Mouse (Mus musculus) T-helper 1 cell (primary cell): ENCODE data around the gene Cradd.

ENCODE experiments used
- in situ Hi-C: fragments of 300-600 bp; cut with MboI, MseI; formaldehyde crosslinking; loops from one replicate; pipeline ENCODE4 v1.15.1; 2025; ENCODE audit warnings: high pct_unique_total_duplicates

The Cradd gene

DNA sequence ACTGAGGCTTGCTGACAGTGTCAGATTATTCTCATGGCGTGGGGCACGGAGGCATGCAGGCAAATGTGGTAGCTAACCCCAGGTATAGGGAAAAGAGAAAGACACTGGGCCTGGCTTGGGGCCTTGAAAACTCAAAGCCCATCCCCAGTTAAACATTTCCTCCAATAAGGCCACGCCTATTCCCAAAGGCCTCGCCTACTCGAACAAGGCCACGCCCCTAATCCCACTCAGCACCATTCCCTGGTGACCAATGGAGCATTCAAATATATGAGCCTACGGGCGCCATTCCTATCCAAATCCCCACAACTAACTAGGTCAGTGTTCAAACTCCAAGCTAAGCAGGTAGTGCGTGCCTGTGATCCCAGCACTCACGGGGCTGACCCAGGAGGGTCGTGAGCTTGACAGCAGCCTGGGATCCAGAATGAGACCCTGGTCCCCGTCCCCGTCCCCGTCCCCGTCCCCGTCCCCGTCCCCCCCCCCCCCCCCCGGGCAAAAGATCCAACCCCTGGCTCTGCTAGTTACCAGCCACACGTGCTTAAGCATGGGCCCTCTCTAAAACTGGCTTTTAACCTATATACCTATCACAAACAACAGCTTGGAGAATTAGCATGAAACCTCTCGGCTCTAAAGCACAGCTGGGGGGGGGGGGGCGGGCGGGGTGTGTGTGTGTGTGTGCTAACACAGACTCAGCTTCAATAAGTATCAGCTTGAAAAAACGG, 78.8 kb downstream of the Cradd start:
- in situ Hi-C loops, result no loop called here

- in situ Hi-C loops, result no loop called here
Measured at GRCm38 (mm10) chr10:95239196-95240069, 84.5 kb downstream of the Cradd start.

DNA sequence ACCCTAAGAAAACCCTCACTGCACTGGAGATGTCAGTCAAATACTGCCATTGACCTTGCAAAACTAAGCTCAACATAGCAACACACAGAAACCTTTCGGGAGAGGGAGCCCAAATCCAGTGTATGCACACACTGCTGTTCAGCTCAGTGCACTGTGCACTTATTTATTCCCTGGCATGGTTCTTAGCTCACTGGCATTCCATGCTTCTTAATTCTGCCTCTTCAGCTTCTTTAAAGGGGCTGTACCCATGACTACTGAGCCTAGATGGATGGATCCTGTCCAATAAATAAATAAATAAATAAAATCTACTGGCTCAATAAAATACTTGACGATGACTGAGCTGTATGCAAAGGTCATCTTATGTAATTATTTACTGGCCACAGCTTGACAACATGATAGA, 85.3 kb downstream of the Cradd start:
- in situ Hi-C loops, result no loop called here

DNA sequence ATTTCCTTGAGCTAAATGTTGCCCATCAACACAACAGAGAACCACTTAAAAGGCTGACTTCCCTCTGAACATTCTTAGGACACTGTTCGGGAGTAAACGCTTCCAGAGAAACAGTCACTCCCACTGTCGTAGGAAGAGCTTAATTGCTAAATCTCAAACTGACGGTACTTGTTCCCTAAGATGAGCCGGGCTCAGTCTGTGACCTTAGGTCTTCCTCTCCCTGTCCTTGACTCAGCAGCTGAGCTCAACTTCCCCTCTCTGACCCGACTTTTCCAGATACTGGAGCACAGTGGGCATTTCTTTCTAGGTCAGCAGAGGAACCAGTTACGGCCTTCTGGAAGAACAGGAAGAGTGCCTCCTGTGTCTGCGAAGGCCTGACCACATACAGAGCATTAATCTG, 87.7 kb downstream of the Cradd start:
- in situ Hi-C loops, result no loop called here

DNA sequence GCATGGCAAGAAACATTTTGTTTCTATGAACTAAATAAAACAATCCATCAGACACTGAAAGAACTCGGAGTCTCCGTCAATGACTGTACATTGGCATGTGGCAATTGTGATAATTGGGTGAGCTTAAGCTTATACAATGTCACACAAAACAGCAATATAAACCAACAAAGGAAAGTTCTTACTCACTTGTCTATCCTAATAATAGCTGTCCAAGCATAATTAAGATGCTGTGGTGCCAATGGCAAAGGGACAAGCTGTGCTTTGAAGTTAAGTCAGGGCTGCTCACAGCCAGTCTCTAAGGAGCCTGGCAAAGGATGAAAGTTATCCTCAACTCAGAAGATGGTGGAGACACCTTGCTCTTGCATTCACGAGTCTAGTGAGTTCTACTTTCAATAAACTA, 89.3 kb downstream of the Cradd start:
- in situ Hi-C loops, result no loop called here

DNA sequence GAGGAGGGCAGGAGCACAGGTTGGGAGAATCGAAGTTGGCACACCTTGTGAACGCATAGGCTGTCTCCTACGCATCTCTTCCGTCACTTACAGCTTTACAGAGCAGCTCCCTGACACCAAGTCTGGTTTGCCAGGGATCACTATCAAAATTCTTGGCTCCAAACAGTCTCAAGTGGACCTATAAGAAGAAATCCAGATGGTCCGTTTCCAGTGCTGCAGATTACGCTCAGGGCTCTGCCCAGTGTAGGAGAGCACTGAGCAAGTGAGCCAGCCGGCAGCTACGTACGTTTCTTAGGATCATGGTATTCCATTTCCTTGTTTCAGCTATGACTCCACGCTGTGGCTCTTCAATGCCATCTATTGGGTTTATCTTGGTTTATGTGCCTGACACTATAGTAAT, 90.9 kb downstream of the Cradd start:
- in situ Hi-C loops, result no loop called here

DNA sequence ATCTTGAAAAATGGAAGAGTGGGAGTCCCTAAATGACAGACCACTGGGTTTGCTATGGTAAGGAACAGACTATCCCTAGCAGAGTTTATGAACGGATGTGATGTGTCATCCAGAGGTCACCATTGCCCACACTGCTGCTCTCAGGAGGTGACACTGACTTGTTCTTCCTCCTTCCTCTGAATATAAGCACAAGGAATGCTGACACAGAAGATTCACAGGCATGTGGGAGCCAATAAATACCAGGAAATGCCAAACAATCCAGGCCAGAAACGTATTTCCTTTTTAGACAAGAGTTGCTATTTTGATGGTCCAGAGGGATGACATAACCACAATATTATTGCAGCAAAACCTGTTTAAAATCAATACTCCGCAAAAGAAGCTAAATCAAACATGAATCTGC, 91.4 kb downstream of the Cradd start:
- in situ Hi-C loops, result no loop called here

DNA sequence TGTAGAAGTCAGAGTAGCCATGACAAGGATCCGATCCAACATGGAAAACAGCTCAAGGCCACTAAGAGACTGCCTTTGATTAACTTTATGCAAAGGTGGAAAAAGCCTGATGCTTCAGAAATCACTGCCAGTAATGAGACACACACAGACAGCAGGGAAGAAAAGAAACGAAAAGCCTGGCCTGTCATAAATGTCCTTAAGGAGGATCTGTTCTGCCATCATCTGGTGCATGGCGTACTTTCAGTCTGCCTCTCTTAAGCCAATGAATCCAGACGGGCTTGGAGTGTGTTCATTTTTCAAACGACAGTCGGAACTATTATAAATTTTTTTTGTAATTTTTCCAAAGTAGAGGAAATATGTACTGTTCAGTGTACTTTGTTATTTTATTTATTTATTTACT, 95.7 kb downstream of the Cradd start:
- in situ Hi-C loops, result no loop called here

- in situ Hi-C loops, result no loop called here
Measured at GRCm38 (mm10) chr10:95227590-95227989, 96.3 kb downstream of the Cradd start.

DNA sequence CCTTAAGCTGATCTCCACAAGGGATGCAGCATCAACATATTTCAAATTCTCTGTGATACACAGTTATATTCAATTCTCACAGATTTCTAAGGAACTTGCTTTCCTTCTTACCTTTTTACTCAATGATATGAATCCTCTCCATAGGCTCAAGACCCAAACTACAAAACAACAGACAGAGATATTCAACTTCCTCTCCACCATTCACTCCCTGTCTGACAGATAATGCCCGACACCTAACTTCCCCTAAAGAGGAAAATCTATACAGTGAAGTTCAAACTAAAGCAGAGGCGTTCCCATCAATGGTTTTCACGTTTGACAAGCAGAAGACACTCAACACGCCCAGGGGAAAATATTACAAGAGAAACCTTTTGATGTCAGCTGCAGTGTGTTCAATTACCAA, 97.2 kb downstream of the Cradd start:
- in situ Hi-C loops, result no loop called here

DNA sequence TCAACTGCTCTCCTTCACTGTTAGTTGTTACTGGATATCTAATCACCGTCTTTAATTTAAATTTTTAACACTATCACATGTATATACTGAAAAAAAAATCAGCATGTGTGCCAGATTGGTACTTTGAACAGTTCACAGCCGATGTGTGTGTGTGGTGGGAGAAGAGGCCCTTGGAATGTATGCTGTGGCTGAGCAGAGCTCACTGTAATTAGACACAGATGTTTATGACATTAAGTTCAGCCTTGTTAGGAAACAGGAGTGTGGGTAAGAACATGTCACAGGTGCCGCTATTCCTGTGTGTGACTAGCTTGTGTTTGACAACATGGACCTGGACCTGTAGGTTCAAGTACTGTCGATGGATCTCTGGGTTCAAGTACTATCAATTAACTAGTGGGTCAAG, 98.9 kb downstream of the Cradd start:
- in situ Hi-C loops, result no loop called here

- in situ Hi-C loops, result no loop called here
Measured at GRCm38 (mm10) chr10:95223211-95223610, 100.7 kb downstream of the Cradd start.

DNA sequence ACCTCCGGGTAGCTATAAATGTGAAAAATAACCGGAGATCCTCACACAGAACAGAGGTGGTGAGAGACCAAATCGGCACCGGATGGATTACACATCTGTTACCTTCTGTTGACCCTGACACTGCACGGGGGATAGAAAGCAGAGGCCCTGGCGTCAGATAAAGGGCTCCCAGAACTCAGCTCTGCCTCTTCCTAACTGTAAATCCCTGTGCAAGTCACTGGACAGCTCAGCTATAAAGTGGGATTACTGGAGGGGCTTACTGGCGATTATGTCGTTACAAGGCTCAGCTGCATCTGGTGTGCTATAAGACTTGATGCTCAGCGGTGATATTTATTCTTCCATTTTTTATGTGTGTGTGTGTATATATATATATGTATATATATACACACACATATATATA, 102.0 kb downstream of the Cradd start:
- in situ Hi-C loops, result no loop called here

DNA sequence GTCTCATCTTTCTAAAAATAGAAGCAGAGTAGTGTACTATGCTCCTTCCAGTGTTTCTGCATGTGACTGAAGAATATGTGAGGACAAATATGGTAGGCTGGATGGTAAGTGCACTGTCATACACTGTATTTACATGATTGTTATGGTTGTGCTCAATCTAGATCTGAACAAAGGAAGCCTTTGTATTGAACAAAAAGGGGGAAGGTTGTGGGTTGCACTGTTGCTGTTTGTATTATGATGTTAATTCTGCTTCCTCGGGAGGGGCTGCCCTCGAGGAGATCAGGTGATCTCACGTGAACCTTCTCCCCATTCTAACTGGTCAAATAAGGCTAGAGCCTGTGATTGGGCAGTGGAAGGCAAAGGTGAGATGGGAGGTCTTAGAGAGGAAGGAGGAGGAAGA, 103.4 kb downstream of the Cradd start:
- in situ Hi-C loops, result no loop called here

- in situ Hi-C loops, result no loop called here
Measured at GRCm38 (mm10) chr10:95218683-95219060, 105.3 kb downstream of the Cradd start.

DNA sequence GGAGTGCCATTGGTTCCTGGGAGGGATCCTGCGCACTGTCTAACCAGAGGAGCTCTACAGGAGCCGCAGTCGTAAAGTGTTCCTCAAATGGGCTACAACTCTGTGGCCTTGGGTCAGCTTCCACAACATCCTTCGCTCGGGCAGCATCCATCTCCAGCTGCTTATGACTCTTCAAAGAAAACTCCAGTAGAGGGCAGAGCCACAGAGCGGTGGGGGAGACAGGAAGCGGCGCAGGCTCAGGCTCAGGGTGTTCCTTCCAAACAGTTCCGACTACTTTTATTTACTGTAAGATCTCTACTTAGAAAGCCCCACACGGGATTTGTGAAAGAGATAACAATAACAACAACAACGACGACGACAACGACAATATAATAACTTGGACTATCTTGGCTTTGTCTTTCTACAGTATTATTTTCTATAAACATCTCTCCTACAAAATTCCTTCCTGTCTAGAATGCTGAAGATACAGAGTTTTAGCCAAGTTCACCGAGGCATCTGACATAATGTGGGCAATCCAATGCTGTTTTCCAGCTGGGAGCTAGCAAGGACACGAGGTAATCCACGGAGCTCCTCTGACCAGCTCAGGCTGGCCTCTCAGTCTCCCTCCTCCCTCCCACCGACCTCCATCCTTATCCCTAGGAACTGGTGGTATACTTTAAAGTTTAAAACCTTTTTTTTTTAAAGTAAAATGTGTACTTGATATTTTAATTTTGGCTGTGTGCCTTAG, 105.8 kb downstream of the Cradd start:
- in situ Hi-C loops, result no loop called here

DNA sequence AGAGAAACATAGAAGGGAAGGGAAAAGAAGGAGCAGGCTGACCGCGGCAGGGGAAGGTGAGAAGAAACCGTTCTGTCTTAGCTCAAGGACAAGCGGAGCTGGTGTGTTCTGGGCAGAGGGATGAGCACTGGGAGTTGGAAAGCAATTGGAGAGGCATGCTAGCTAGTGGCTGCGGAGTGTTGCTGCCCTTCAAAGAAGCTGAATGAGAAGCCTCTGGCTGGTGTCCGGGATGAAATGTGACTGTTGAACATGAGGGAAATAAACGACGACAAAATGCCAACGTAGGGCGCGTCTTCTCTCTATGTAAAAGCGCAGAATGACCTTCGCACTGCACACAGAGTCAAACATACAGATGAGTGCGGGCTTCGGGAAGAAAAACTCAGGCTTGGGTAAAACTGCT, 108.6 kb downstream of the Cradd start:
- in situ Hi-C loops, result no loop called here

- in situ Hi-C loops, result no loop called here
Measured at GRCm38 (mm10) chr10:95213820-95214219, 110.1 kb downstream of the Cradd start.

GRCm38 (mm10) chr10:95213311-95213710, 110.6 kb downstream of the Cradd start:
- in situ Hi-C loops, result no loop called here

DNA sequence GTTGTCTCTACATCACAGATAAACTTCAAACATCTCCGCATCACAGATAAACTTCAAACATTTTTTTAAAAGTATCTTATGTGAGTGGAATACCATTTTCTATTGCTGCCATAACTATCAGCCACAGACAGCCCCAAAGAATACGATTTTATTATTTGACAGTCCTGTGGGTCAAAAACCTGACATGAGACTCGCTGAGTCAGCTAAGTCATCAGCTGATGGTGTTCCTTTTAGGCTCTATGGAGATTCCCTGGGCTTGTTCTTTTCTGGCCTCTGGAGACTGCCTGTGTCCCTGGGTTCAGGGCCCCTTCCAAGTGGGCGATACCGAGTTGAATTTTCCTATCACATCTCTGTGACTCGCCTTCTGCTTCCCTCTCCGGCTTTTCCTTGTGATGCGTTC, 112.3 kb downstream of the Cradd start:
- in situ Hi-C loops, result no loop called here

- in situ Hi-C loops, result no loop called here
Measured at GRCm38 (mm10) chr10:95210664-95211372, 113.1 kb downstream of the Cradd start.

GRCm38 (mm10) chr10:95210167-95210566, 113.8 kb downstream of the Cradd start:
- in situ Hi-C loops, result no loop called here
